Mouse (Mus musculus): Measurements from ENCODE around the gene Six4. TPM values are rescaled to one million over a fixed set of nuclear protein-coding genes. Genes with fewer than 3 reads are reported as not detected.
"Not testable (repeated sequence)": the region's sequence is repeated elsewhere in the genome, so short reads cannot be mapped to it uniquely, and the experiment has no call there.

Gene Six4
- 1 to 10 TPM; 2.3 to 3.4 TPM for total RNA-seq (2021)

DNA sequence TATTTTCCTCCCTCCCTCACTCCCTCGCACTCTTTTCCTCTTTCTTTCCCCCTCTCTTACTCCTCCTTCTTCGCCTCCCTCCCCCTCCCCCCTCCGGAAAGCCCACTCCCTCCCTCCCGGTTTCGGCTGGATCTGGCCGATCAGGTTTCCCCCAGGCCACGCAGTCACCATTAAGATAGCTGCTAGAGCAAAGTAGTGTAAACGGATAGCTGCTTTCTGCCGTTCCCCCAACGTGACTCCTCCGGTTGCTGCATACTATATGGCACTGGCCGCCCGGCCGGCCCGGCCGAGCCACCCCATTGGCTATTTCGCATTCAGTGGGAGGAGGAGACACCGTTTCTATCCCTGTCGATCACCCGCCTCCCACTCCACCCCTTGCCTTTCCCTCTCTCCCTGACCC, at the start of gene Six4:
TSS of gene Six4 (minus strand) at position 261 of the 400 bp plus-strand sequence.
- intact Hi-C loops (cut with DNase I) = loop anchor here (5.0 kb wide), 3 partner anchors 49 to 209 kb away; no protein-coding TSS in a partner anchor

DNA sequence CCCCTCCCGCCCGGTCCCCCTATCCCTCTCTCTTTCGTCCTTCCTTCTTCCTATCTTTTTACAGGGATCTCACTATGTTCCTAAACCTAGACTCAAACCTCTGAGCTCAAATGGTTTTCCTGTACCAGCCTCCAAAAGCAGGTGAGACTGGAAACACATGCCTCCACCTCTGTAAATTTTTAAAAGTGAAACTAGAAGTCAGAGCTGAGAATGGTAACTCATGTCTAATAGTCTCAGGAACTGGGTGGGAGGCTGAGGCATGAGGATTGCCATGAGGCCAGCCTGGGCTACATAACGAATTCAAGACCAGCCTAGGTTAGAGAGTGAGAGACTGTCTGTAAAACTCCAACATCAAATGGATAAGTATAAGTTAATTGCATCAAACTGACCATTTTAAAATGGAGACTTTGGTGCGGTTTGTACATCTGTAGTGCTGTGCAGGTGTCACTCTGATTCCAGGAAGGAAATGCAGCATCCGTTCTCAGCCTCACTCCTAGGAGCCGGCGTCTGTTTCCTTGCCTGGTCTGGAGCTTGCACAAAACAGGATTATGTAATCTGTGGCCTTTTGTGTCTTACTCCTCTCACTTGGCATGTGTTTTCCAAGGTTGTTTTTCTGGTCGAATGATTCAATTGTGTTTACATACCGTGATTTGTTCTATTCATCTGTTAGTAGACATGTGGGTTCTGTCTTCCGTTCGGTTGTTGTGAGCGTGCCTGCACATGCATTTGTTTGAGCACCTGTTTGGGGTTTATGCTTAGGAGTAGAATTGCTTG, 49.3 kb upstream of the Six4 start:
- intact Hi-C loops (cut with DNase I) = loop anchor here (5.0 kb wide), 1 partner anchor 50 kb away; the partner anchor contains the start of gene Six4

More for the DNA sequence above, at the start of gene Six4:
- peak; percentile 78 to 84 for DNase-seq

DNA sequence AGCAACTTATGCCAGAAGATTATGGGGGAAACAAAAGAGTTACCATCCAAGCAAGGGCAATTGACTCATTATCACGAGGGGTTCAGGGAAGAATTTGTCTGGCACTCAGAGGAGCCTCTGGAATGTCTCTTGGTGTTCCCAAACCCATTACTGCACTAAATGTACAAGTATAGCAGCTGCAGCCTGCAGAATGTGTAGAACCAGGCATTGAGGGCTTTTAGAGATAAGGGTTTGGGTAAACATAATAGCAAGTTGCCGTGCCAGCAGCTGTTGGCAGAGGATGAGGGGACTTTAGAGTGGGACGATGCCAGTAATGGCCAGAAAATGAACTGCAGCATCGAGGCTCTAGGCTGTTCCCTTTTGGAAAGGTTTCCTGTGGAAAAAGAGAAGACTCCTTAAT, 47.1 kb upstream of the Six4 start:
- intact Hi-C loops (cut with DNase I) = loop anchor here (5.0 kb wide), 1 partner anchor 48 kb away; the partner anchor contains the start of gene Six4
- DNase-seq = peak; percentile 52 to 54

More for the DNA sequence above, 49.3 kb upstream of the Six4 start:
- DNase-seq = peak; percentile 24 to 26

DNA sequence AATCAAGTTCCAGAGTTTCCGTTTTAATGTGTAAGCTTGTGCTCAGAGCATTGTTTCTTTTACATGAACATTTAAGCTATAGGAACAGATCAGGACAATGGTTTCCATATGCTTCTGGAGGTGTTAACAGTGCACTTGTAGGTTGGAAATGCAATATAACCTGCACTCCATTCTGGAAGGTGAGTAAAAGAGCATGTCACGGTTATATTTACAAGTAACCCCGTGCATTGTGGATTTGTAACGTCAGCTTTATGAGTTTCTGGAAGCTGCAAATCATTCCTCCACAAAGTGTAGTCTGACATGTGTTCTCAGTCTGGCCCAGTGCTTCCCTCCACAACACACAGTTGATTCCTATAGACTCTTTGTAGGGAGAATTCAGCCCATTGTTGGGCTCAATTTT, 40.9 kb upstream of the Six4 start:
- intact Hi-C loops (cut with DNase I) = no loop called here
- no peak for DNase-seq

DNA sequence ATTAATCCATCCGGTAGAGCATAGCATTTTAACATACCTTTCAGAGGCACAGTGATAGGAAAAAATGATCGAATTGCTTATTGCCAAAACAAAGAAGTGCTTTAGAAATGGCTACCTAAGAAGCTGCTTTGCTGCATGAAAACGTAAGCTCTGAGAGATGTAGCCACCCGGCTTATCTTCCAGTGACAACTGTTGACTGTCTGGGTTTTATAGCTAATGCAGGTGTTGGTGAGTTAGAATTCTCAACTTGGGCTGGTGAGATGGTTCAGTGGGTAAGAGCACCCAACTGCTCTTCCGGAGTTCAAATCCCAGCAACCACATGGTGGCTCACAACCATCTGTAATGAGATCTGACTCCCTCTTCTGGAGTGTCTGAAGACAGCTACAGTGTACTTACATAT, 37.8 kb upstream of the Six4 start:
- intact Hi-C loops (cut with DNase I); DNase-seq: not testable (repeated sequence)

DNA sequence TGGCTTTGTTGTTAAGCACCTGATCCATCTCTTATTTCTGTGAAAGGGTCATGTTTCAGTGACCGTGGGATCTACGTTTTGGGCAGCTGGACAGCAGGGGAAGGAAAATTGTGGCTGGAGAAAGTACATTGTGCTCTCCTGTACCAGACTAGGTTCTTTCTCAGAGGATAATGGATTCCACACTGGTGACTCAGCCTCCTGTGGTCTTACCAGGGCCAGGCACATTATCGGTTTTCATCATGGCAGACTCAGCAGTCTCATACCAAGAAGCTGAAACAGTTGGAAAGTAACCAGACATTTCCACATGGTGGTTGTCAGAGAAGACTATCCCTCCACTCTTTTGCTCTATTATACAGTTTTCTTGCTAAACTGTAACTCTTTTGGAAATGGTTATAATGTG, 34.0 kb upstream of the Six4 start:
- DNase-seq = peak; percentile 10 to 17
- intact Hi-C loops (cut with DNase I) = no loop called here

DNA sequence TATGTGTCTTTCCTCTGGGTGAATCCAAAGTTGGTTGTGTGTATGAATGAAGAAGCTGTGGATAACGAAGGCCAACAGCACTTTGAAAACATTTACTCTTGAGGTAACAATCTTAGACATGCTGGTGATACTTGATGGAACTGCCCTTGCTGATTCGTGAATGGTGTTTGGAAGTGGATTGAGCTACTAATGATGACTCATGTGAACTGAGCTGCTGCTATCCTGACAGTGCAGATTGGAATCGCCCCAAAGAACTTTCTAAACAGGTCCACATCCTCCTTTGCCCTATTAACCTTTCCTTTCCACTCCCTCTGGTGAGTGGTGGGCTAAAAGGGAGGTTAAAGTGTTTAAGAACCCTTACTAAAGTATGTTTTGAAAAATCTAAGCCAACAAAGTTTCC, 27.5 kb upstream of the Six4 start:
- no peak for DNase-seq
- intact Hi-C loops (cut with DNase I) = no loop called here

DNA sequence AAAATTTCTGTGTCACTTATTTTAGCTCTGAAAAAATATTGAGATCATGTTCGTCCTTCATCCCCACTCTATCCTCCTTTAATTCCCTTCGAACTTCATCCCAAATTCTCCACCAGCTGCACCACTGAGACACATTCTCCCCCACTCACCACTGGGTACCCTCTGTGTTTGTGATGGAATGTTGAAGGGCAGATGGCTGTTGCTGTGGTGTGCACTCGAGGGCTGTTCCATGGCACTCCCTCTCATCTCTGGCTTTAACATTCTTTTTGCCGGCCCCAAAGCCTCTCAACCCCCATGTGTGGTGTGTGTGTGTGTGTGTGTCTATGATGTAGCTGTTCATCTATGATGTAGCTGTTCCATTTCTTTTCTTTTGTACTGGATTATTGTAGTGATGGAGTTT, 12.0 kb upstream of the Six4 start:
- intact Hi-C loops (cut with DNase I) = no loop called here
- no peak for DNase-seq

DNA sequence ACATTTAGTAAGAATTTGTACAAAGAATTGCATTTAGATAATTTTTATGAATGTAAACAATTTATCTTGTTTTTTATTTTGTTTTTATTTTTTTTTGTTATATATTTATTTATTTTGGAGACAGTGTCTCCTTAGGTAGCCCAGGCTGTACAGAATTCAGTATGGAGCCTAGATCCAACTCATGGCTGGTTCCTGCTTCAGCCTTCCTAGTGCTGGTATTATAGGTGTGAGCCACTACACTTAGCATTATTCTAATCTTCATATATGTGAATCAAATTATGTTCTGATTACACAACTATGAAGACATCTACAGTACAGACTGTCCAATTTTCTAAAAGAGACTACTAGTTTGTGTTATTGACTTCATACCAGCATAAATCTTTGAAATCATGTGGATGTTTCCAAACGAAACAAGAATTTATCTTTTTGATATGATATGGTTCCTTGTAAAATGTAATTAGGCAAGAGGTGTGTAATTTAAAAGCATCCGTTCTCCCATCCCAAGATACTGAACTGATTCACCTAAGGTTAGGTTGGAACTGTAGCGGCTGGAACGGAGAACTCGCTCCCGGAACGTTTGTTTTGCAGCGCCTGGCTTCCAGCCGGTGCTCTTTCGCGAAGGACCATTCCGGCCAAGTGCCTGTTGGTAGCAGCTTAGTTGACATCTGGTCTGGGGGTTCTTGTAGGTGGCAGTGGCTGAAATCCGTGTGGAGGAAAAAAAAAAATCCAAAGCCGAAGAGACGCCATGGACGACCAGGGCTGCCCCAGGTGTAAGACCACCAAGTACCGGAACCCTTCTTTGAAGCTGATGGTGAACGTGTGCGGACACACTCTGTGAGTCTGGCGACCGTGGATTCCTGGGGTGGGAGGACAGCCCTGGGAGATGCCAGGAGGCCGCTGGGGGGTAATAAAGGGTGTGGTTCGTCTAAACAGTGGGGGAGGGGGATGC, 10.1 kb upstream of the Six4 start, which contains the start of gene Mnat1:
TSS of gene Mnat1 (plus strand) at position 625 of the 949 bp plus-strand sequence.
- DNase-seq = peak; percentile 89 to 94
- intact Hi-C loops (cut with DNase I) = loop anchor here (5.0 kb wide), 2 partner anchors 159 to 394 kb away; no protein-coding TSS in a partner anchor

DNA sequence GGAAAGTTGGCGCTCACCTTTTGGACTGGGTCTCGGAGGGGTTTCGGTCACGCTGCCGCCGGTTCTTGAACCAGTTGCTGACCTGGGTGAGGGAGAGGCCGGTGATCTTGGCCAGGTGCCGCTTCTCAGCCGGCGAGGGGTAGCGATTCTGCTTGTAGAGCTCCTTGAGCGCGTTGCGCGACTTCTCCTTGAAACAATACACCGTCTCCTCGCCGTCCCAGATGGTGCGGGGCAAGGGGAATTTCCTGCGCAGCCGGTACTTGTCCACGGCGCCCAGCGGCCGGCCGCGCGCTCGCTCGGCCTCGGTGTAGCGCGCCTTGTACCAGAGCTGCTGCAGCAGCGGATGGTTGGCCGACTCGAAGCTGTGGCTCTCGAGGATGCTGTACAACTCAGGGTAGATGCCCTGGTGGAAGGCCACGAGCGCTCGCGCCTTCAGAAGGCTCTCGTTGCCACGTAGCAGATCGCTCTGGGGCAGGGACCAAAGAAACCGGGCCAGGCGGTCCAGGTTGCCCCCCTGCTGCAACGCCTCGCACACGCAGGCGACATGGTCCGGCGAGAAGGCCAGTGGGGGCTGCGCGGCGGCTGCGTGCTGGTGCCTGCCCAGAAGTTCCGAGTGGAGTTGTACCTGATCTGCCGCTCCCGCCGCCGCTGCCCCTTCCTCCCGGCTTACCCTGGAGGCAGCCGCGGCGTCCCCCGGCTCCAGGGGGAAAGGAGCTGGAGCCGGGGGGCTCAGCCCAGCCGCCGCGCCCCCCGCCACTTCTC, 749 bp downstream of the Six4 start:
- intact Hi-C loops (cut with DNase I) = loop anchor here (5.0 kb wide), 3 partner anchors 50 to 210 kb away; no protein-coding TSS in a partner anchor
- peak; percentile 45 to 59 for DNase-seq

DNA sequence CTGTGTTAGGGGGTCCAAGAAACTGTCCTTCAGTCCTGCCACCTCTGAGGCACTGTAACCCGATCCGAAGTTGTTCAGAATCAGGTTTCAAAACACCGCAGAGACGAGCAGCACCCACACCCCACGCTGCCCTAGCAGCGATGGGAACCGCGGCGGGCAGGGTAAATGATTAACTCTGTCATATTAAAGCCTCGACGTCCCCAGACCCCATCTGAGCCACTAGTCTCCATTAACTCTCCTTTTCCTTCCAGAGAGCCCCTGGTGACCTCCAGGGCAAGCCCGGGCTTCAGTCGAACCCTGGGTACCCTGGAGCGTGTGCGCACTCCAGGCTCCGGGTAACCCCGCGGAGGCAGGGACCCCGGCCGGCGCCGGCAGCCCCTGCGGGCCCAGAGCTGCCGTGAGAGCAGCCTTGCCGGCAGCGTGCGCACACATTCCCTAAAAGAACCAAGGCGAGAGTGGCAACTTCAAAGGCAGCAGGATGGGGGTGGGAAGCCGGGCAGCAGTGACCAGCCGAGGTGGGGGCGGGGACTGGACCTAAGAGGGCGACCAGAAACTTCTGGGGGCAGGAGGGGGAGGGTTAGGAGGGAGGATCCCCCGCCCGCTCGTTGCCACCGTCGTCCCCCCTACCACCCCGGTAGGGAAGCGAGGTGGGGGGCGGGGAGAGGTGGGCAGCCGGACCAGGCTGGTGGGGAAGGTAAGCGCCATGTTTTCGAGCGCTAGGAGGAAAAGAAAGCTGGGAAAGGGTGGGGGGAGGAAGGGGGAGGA, 1.5 kb downstream of the Six4 start:
- intact Hi-C loops (cut with DNase I) = loop anchor here (5.0 kb wide), 3 partner anchors 51 to 211 kb away; no protein-coding TSS in a partner anchor
- peak; percentile 39 to 49 for DNase-seq

DNA sequence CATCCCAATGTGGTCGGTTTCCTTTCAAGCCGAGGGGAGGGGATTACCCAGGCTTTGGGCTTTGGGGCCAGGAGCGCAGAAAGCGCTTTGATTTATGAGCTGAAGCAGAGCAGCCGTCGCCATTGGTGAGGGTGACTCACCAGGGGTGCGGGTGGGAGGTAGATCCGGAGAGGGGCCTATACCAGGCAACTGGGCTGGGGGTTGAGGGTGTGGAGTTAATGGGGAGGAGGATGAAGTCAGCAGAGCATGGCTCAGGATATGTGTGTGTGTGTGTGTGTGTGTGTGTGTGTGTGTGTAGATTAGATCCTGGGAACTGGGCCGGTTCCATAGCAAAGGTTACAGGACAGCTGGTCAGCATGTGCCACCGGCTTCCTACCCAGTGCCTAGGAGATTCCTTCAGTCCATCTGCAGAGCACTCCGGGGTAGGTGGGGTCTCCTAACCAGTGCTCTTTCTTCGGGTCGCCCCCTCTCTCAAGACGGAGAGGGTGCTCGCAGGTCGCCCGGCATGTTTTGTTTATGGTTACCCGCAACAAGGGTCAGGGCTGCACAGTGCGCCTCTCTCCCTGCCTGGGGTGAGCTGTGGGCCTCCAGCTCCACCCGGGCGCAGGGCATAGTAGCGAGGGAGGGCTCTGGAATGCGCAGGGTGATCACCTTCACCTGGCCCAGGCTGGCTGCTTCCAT, 2.7 kb downstream of the Six4 start:
- intact Hi-C loops (cut with DNase I) = loop anchor here (5.0 kb wide), 3 partner anchors 52 to 212 kb away; no protein-coding TSS in a partner anchor
- DNase-seq = peak in 1 of 2 experiments; percentile 5

DNA sequence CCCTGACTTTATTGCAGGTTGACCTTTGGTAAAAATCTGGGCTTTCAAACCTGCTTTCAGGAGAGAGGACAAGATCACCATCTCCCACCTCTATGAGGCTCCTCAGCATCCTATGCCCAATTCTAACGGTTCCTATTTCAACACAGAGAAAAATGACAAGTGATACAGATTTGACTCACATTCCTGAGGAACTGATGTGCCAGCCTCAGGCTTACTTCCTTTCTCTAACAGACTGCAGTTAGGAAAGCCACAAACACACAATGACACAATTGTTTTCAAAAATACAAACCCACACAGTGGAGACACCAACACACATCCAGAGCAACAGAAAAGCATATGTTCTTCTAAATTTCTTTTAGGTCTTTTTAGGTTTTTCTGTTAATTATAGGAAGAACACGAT, 5.4 kb downstream of the Six4 start:
- DNase-seq = no peak
- intact Hi-C loops (cut with DNase I) = no loop called here

DNA sequence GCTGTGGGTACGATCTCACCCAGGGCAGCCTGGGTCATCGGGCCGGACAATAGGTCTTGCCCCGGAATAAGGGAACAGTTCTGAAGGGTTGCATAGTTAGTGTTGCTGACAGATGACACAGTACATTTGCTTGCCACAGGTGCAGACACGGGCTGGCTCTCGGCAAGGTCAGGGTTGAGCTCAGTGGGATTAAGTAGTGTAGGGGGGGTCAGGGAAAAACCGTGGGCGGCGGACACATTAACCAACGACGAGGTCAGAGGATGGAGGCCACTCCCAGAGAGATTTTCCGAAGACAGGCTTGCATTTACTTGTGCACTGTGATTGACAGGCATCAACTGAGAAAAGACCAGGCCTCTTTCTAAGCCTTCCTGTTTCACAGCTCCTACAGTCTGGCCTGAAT, 9.5 kb downstream of the Six4 start:
- intact Hi-C loops (cut with DNase I) = no loop called here
- DNase-seq = no peak

DNA sequence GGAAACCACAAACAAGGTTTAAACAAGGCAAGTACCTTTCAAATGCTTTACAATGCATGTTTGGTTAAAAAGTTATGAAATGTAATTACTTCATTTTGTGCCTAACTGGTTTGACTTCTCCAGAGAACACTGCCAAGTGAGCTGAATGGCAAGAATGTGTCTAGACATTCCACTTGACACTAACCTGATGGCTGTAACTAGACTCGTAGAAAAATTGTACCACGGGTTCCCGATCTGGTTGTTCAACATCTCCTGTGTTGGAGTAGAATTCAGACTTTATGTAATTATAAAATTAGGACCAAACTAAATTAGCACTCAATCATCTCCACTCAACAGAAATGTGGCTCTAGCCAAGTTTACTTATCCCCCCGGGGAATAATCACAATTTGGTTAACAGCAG, 14.7 kb downstream of the Six4 start:
- intact Hi-C loops (cut with DNase I) = no loop called here
- DNase-seq = peak in 1 of 2 experiments; percentile 23

DNA sequence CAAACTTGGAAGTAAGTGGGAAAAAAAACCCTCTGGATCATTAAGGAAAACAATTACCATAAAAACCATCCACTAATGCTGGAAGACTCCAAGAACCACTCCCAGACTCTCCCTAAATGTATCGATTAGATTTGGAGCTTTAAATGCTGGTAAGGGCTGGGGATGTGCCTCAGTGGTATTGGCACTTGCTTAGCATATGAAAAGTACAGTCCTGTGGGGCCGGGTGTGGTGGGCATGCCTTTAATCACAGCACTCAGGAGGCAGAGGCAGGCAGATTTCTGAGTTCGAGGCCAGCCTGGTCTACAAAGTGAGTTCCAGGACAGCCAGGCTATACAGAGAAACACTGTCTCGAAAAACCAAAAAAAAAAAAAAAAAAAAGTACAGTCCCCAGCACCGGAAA, 17.1 kb downstream of the Six4 start:
- intact Hi-C loops (cut with DNase I); DNase-seq: not testable (repeated sequence)

DNA sequence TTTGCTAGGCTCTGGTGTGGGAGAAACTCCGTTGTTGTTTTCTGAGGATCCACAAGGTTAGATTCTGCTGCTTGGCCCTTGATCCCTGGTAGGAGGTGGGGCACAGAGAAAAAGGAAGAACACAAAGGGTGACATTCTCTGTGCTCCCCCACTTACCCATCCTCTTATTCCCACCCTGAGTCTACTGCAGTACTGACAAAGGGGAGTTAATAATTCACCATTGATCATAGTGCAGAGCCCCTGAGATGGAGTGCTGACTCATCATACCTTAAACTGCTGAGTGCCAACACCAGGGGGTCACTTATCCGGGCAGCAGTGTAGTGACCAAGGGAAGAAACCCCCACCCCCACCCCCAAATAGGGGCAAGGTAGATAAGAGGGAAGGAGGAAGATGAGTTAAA, 18.7 kb downstream of the Six4 start:
- intact Hi-C loops (cut with DNase I) = no loop called here
- DNase-seq = no peak

DNA sequence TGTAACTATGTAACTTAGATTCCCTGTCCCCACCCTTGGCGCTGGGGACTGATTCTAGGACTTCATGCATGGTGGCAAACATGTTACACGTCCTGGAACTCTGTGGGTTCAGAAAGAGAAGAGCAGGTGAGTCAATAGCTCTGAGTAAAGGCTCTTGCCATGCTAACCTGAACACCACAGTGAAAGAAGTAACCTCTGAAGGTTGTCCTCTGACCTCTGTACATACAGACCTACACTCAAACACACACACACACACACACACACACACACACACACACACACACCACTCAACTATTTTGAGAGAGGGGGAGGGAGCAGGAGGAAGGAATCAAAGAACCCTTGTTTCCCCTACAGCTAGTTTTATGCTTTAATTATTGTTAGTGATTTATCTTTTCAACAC, 19.1 kb downstream of the Six4 start:
- DNase-seq = no peak
- intact Hi-C loops (cut with DNase I) = no loop called here

Measured in heart, postnatal 10 days (tissue).